Mouse (Mus musculus) CD8-positive naive resting alpha-beta T cell, adult 2 months (primary cell): Measurements from ENCODE around the gene Atrnl1.

Experiments used
- DNase-seq, 2 experiments: peaks; one replicate each; pipeline ENCODE4 v3.0.0; 2022; ENCODE audit warnings: low read depth in 2 of 2, low spot score in 2 of 2

Gene Atrnl1

DNA sequence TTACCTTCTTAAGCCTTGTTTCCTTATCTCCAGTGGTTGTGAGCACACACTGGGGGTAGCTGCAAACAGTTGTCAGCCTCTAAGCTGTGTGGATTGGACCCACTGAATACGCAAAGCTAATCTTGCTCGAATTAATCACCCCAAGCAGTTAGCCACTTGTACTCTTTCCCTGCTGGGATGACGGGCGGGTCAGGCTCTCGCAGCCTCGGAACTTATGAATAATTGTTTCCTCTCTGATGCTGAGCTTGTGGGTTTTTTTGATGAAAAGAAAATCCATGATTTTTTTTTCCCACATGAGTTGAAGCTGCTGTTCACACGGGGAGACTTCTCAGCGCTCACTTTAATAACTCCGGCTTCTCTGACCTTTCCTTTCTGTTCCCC lies 554.8 kb downstream of the Atrnl1 start:
- DNase-seq: no peak

DNA sequence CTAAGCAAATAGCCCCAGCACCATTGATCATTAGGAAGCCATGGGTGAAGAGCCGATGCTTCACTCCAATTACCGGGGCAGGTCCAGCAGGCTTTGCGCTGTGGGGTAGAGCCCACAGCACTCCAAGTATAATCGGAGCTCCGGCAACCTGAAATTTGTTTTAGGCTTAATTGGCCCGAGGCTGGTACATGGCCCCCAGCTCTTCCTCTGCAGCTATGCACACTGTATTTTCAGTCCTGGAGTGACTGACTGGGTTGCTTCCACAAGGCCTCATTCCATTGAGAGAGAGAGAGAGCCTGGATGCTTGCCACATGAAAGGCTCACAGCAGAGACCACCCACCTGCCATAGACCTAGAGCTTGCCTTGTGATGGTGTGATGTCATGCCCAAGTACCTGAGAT lies 555.3 kb downstream of the Atrnl1 start:
- no peak for DNase-seq

DNA sequence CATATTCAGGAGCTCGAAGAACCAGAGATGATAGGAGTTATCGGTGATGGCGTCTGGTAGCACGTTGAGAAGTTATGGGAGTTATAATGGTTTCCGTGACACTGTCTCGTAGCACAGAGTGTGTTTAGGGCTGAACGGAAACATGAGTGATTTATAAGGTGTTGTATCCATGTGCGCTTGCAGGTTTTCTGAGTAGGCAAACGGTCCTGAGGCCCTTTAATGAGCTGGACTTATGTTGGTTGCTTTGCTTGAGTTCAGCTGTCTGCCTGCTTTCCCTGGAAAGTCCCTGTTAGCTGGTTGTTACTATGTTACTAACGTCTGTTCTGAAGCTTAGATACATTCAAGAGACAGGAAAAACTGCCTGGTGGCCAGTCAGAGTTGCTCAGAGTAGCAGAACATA lies 567.6 kb downstream of the Atrnl1 start:
- no peak for DNase-seq

DNA sequence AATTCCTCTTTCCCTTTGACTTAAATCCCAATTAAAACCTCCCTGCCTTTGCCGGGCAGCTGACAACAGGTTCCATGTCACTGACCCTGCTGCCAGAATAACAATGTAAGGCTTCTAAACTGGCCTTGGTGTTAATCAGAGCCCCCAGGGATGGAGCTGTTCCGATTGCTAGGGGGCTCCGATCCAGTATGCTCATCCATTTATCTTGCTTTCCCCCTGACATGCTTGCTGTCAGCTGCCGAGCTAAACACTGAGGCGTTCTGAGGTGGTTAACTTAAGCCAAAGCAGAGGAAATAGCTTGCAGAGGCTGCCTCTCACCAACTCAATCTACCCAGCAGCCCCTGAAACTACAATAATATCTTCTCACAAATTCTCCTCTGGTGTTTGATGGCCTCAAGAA lies 569.9 kb downstream of the Atrnl1 start:
- DNase-seq: no peak
